Mouse (Mus musculus): ENCODE data around the gene Zdhhc23.

The Zdhhc23 gene

DNA sequence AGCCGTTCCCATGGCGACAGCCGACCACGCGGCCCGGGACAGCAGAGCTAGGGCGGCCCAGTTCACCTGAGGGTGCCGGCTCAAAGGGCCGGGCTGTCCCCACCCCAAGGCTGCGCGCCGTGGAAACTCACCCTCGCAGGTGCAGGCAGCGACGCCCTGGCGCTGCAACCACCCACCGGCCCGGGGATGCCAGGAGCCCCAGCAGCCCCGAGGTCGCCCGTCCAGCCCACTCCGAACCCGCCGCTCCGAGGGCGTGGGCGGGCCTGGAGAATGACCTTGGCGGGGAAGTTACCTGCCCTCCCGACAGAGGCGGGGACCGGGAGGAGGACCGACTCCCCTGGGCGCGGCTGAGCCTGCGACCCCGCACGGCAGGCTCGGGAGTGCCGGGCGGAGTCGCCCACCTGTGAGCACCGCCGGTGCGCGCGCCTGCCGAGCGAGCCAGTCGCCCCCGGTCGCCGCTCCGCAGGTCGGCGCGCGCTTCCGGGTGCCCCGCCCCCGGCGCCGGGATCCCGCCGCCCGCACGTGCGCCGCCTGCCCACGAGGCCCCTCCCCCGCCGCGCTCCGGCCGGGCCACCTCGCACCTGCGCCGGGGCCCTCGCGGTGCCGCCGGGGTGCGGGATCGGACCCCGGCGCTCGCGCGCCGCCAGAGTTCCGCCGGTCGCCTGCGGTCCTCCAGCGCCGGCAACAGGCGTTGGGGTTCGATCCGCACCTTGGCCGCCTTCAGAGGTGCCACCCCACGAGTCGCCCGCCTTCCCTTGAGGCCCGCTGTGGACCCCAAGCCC lies at the start of gene Zdhhc23:
Zdhhc23 (minus strand) TSS at position 464 of the 782 bp plus-strand sequence.
- DNase-seq (ENCODE audit: low spot score) = peak; percentile 58

DNA sequence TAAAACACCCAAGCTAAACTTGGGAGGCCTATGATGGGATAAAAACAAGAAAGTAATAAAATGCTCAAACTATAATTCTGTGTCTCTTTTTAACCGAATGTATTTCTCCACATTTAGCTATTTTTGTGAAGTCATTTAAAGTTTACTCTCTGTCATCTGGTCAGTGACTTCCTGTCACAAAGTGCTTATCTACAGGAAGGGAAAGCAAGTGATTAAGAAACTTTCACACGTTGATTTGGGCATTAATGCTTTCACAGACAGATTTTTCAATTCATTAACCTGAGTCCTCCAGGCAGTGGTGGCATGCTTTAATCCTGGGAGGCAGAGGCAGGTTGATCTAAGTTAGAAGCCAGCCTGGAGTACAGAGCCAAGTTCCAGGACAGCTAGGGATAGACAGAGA lies 49.7 kb upstream of the Zdhhc23 start:
- no peak for DNase-seq (ENCODE audit: low spot score)

GRCm38 (mm10) chr16:44026822-44027221 lies 47.2 kb upstream of the Zdhhc23 start:
- no peak for DNase-seq (ENCODE audit: low spot score)

GRCm38 (mm10) chr16:44026210-44026609 lies 46.6 kb upstream of the Zdhhc23 start:
- DNase-seq (ENCODE audit: low spot score) = no peak

GRCm38 (mm10) chr16:44018986-44019548 lies 39.5 kb upstream of the Zdhhc23 start:
- DNase-seq (ENCODE audit: low spot score) = no peak

DNA sequence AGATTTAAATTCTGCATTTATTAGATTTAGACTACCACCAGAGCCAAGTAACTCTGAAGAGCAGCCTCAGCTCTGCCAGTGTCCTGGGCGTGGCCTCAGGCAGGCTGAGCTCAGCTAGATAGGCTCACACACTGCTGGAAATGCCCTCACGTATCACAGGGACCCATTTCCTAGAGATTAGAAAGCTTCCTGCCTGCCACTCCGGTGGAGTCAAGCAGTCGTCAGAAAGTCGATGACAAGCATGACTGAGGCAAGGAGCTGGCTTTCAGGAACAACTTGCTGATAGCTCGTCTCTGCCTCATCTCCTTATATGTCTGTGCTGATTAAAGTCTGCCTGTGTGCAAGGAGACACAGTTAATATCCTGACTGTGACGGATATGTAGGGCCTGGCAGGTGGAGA lies 38.8 kb upstream of the Zdhhc23 start:
- DNase-seq (ENCODE audit: low spot score) = no peak

DNA sequence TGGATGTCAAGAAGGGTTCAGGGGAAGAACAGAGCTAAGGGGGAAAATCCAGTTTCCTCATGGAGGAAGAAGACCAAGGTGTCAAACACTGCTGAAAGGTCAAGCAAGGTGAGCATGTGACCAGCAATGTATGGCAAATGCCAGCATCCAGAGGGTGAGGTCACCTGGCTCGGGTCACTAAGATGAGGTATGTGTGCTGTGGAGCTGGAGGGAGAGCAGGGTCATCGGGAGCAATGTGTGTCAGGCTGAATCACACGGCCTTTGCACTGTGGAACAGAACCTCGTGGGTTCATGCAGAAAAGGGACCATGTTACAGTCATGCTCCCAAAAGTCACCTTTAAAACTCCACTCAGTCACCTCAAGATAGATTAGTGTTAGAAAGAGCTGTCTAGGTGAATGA lies 38.1 kb upstream of the Zdhhc23 start:
- no peak for DNase-seq (ENCODE audit: low spot score)

DNA sequence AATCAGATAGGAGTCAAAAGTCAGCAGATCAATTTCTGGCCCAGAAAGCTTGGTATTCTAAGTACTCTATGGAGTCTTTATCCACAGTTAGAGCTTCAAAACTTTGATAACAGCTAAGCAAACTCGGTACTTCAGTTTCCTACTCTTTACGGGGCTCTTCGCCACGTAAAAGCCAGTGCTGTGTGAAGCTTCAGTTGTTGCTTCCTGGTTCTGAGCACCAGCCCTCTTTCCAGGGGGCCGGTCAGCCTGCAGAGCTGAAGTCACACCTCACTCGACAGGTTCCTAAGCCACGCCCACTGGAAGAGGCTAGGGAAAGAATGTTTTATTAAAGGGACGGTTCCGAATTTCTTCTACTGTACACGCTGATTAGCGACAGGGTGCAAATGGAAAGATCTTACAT lies 36.6 kb upstream of the Zdhhc23 start:
- DNase-seq (ENCODE audit: low spot score) = peak; percentile 31

GRCm38 (mm10) chr16:44015416-44016158 lies 36.0 kb upstream of the Zdhhc23 start:
- DNase-seq (ENCODE audit: low spot score) = no peak

DNA sequence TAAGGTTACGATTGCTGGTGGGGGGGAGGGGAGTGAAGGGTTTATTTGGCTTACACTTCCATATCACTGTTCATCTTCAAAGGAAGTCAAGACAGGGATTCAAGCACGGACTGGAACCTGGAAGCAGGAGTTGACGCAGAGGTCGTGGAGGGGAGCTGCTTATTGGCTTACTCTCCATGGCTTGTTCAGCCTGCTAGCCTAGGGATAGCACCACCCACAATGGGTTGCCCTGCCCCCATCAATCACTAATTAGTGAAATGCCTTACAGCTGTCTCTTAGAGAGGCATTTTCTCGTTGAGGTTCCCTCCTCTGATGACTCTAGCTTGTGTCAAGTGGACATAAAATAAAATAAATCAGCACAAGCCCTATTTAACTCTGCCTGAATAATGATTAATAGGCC lies 31.4 kb upstream of the Zdhhc23 start:
- DNase-seq (ENCODE audit: low spot score) = no peak

- no peak for DNase-seq (ENCODE audit: low spot score)
These were observed 22.5 kb upstream of the Zdhhc23 start for GRCm38 (mm10) chr16:44002086-44002485.

DNA sequence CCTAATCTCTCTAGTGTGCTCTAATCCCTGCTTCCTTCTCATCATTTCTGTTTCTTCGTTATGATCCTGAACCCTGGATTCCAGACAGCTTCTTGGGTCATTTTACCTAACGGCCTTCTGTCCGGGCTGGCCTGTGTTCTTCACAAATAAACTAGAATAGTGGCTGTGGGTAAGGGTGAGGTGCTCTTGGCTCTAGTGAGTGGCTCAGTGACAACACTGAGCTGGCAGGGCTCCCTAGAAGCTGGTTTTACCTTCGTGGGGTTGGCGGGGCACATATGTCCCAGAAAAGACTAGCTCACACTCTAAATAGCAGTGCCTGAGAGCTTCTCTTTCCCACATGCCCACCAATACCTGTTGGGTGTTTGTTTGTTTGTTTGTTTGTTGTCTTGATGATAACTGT lies 19.9 kb upstream of the Zdhhc23 start:
- DNase-seq (ENCODE audit: low spot score) = no peak

DNA sequence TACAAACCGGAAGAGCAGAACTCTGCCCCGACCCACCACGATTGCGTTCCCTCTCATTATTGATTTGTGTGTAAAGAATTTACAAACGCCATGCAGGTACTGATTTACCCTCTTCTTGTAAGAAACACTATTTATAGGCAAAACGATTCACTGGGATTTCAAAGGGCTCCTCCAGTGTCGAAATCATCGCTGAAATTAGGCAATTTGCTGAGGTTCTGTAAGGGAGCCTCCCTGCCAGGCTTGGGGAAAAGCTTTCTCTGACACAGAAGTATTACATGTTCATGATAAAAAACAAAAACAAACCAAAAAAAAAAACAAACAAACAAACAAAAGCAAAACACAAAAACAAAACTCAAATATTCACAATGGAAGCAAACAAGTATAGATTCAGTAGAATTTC lies 19.5 kb upstream of the Zdhhc23 start:
- no peak for DNase-seq (ENCODE audit: low spot score)

- no peak for DNase-seq (ENCODE audit: low spot score)
These were observed 15.0 kb upstream of the Zdhhc23 start for GRCm38 (mm10) chr16:43994623-43995022.

DNA sequence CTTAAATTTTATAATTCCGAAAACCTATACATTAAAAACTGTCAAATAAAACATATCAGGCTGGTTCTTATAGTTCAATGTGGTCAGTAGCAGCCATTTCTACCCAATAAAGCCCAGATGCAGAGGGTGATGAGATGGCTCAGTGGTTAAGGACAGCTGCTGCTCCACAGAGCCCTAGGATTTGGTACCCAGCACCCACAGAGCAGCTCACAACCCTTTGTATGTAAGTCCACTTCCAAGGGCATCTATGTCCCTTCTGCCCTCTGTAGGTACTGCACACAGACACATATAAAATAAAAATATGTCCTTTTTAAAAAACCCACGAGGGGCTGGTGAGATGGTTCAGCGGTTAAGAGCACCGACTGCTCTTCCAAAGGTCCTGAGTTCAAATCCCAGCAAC lies 6.7 kb upstream of the Zdhhc23 start:
- DNase-seq (ENCODE audit: low spot score) = no peak

GRCm38 (mm10) chr16:43980110-43980609 lies 569 bp upstream of the Zdhhc23 start:
- DNase-seq (ENCODE audit: low spot score) = no peak

DNA sequence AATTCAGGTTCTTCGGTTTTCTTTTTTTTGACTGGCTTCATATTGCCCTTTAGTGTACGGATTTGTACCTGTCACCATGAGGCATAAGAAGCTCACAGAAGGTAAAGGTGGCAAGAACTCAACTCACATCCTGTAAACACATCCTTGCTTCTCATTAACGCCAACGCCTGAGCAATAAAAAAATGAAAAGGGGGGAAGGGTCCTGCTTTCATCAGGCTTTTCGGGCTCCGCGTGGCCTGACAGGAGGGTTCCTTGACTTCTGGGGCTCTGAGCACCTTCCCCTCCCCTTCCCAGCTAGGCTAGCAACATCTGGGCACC lies 622 bp downstream of the Zdhhc23 start:
- no peak for DNase-seq (ENCODE audit: low spot score)

DNA sequence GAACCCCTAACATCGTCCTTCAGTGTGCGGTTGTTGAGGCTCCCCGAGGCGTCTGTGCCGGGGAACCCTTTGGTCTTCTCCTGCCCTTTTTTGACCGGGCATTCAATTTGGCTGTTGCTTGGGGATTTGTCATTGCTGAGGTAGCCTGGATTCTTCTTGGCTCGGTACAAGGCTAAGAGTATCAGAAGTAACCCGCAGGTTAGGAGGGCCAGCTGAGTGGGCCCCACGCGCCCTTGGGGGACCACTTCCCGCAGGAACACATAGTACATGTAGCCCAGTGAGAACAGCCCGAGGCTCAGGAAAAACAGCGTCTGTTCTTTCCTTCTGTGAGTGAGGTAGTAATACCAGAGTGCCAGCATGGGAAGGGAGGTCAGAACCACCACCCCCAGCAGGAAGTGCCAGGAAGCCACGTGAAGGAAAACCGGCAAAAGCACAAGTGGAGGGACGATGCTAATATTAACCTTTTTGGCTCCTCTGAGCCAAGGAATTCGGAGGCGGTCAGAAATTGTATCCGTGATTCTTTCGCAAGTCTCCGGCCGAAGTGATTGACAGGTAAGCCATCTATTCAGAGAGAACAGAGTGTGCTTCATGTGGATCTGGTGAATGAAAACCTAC lies 5.9 kb downstream of the Zdhhc23 start:
- no peak for DNase-seq (ENCODE audit: low spot score)

DNA sequence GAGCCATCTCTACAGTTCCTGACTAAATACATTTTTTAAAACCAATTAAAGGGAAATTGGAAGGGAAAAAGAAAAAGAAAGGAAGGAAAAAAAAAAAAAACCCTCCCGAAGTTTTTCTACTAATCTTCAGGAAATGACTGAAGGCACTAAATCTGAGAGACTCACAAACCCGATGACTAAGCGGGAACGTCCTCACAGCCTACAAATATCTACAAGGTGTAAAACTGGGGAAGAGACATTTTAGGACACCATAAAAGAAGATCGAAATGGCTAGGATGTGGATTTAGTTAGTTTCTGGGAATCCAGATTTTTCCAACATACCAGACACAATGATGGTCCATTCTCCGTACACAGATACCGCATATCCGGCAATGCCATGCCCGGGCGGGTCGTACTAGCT lies 6.4 kb downstream of the Zdhhc23 start:
- no peak for DNase-seq (ENCODE audit: low spot score)

GRCm38 (mm10) chr16:43972391-43972790 lies 7.2 kb downstream of the Zdhhc23 start:
- DNase-seq (ENCODE audit: low spot score) = no peak

DNA sequence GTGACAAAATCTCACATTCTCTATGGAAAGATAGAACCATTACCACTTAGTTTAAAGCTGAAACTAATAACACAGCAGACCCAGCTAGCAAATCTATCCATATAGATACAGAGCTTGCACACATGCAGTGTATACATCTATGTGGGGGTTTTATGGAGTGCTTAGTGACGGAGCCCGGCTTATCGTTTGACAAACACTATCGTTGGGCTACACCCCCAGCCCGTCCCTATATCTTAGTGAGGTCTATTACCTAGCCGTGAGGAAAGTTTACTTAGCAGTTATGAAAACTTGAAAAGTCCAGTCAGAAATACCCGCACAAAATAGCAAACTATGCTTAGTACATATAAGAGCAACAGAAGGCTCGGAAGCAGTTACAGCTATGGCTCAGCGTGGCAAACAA lies 7.8 kb downstream of the Zdhhc23 start:
- DNase-seq (ENCODE audit: low spot score) = no peak

DNA sequence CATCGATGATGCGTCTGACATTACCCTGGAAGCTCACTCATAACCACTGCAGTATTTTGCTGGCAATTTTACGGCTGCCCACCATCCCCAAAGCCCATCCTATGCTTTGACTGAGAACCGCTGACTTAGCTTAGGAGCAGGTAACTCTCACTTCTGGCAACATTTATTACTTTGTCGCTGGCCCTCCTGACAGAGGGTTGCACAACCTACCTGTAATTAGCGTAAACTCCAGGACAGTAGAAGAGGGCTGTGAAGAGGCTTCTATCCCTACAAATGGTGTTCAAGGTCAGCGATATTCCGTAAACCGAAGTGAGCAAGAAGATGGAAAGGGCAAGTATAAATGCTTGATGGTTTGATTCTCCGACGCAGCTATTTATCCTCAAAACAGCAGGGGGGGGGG lies 8.4 kb downstream of the Zdhhc23 start:
- DNase-seq (ENCODE audit: low spot score) = no peak

DNA sequence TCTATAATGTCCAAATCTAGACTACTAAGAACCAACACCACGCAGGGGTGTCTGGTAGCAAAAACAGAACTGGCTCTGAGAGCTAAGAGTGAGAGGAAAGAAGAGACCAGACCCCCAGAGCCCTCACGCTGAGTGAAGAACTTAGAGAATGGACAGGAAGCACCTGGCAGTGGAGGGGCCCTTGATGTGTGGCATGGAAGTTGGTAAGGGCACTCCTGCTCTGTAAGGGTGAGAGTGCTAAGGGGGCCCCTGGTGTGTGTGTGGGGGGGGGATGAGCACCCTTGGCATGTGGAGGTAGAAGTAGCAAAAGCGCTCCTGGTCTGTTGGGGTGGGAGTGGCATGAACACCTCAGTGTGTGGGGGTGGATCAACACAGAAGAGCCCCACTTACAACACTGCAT lies 9.2 kb downstream of the Zdhhc23 start:
- no peak for DNase-seq (ENCODE audit: low spot score)
